ENCODE assay signal across 19 mouse cellular contexts in the genomic region with DNA sequence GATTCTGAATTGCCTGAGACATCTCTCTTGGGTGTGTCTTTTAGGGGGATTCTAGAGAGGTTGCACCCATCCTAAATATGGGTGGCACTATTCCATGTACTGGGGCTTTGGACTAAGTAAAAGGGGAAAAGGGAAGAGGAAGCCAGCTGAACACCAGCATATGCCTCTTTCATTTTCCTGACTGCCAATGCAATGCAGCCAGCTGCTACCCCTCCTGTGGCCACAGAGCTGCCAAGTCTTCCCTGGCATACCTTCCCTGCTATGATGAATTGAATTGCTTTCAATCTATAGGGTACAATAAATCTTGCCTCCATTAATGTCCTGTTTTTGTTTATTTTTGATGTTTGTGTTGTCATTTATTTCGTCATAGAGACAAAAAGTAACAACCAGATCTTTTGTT. TPM values are rescaled to one million over a fixed set of nuclear protein-coding genes. Genes with fewer than 3 reads are reported as not detected.
DNase-seq lines count a peak whose midpoint lies in the region; ATAC-seq and TF ChIP-seq lines count a peak whose summit lies in the region.
"Had no signal": no experiment of that assay in that cellular context is flagged by ENCODE, and none has a peak within 500 bp of the region (broad histone marks: within the 10 kb centered on the region; RNA-seq: fewer than 3 reads in every experiment).

No protein-coding gene starts in this region.

- H3K27ac ChIP-seq in forebrain, embryonic 15.5 days (replicated peaks): no peak overlapping the region
- H3K27ac ChIP-seq in forebrain, embryonic 12.5 days: no peak overlapping the region
- no peak overlapping the region for H3K27ac ChIP-seq in layer of hippocampus, adult 2 months
- H3K27ac ChIP-seq: lung, embryonic 15.5 days; neural tube, embryonic 13.5 days had no signal

- H3K4me1 ChIP-seq in forebrain, embryonic 15.5 days: no peaks in the 10 kb centered on the region
- no peaks in the 10 kb centered on the region for H3K4me1 ChIP-seq in forebrain, embryonic 12.5 days
- H3K4me1 ChIP-seq: lung, embryonic 15.5 days; megakaryocyte, embryonic 14.5 days; neural tube, embryonic 13.5 days had no signal

- no peak for TF ChIP-seq CTCF in brain, embryonic 14.5 days (IDR thresholded peaks at IDR 0.05; ENCODE audit: borderline replicate concordance, extremely low read depth, insufficient read depth, insufficient read length)
- TF ChIP-seq CTCF in layer of hippocampus, adult 2 months (conservative IDR thresholded peaks at IDR 0.05): no peak

- WGBS in forebrain, embryonic 15.5 days: 51% methylated on average over 1 of the region's 1 CpGs
- WGBS in forebrain, embryonic 12.5 days: 56% methylated on average over 1 of the region's 1 CpGs

- H3K4me2 ChIP-seq in forebrain, embryonic 15.5 days (replicated peaks): no peak overlapping the region
- no peak overlapping the region for H3K4me2 ChIP-seq in forebrain, embryonic 12.5 days
- H3K4me2 ChIP-seq: liver, embryonic 11.5 days; lung, embryonic 15.5 days; neural tube, embryonic 13.5 days had no signal

- no peak overlapping the region for H3K9ac ChIP-seq in forebrain, embryonic 15.5 days (replicated peaks)
- H3K9ac ChIP-seq in forebrain, embryonic 12.5 days: no peak overlapping the region
- H3K9ac ChIP-seq: lung, embryonic 15.5 days; neural tube, embryonic 13.5 days had no signal

- H3K9me3 ChIP-seq in forebrain, embryonic 15.5 days: no peaks in the 10 kb centered on the region
- H3K9me3 ChIP-seq in forebrain, embryonic 12.5 days: no peaks in the 10 kb centered on the region
- H3K9me3 ChIP-seq: lung, embryonic 15.5 days; megakaryocyte, embryonic 14.5 days; neural tube, embryonic 13.5 days had no signal

- no peak for TF ChIP-seq POLR2A in brain, embryonic 14.5 days (IDR thresholded peaks at IDR 0.05; ENCODE audit: borderline replicate concordance, extremely low read depth, insufficient read depth, insufficient read length, poor library complexity, severe bottlenecking)

- H3K4me3 ChIP-seq in forebrain, embryonic 15.5 days: no peak overlapping the region
- H3K4me3 ChIP-seq in forebrain, embryonic 12.5 days (replicated peaks): no peak overlapping the region
- no peak overlapping the region for H3K4me3 ChIP-seq in layer of hippocampus, adult 2 months
- H3K4me3 ChIP-seq: lung, embryonic 15.5 days; megakaryocyte, embryonic 14.5 days; neural tube, embryonic 13.5 days had no signal

- no peaks in the 10 kb centered on the region for H3K27me3 ChIP-seq in forebrain, embryonic 15.5 days
- no peaks in the 10 kb centered on the region for H3K27me3 ChIP-seq in forebrain, embryonic 12.5 days
- H3K27me3 ChIP-seq: lung, embryonic 15.5 days; neural tube, embryonic 13.5 days had no signal

- peak; percentile 59 for DNase-seq in brain, embryonic 14.5 days (ENCODE audit: low read depth)
- peak; percentile 55 for DNase-seq in cerebellum, adult 9-10 months
- peak; percentile 15 to 17 for DNase-seq in layer of hippocampus, adult 2 months (ENCODE audit: low spot score in 2 of 2)
- no peak for DNase-seq in gastrocnemius, postnatal 4 days (ENCODE audit: low spot score in 2 of 2)
- DNase-seq in thymus, postnatal 0 days (ENCODE audit: low spot score): no peak
- DNase-seq in ovary, postnatal 14 days (ENCODE audit: low spot score): no peak
- DNase-seq: gastrocnemius, postnatal 14 days; heart, postnatal 14 days; kidney, adult 8-10 months; thymus, postnatal 36 days had no signal

- H3K36me3 ChIP-seq in forebrain, embryonic 15.5 days: no peaks in the 10 kb centered on the region
- no peaks in the 10 kb centered on the region for H3K36me3 ChIP-seq in forebrain, embryonic 12.5 days (replicated peaks)
- H3K36me3 ChIP-seq: lung, embryonic 15.5 days; neural tube, embryonic 13.5 days had no signal

- peak; percentile 85 for ATAC-seq in forebrain, embryonic 15.5 days (replicated peaks)
- no peak for ATAC-seq in forebrain, embryonic 12.5 days (ENCODE audit: low FRiP score)
- ATAC-seq: hindbrain, embryonic 16.5 days; Patski had no signal

RNA-seq across cellular contexts. Expression of a gene that starts 9.6 kb away (rescaled TPM):
- 0.56 and 0.61 TPM in 2 replicates for polyA plus RNA-seq in forebrain, embryonic 15.5 days (2015; fragmentation: Nextera tagmentation; extraction: Ambion mirVana)
- polyA plus RNA-seq in forebrain, embryonic 12.5 days (2016; fragmentation: Nextera tagmentation; extraction: Ambion mirVana): 0.34 and 0.37 TPM in 2 replicates
- 0.93 and 1.2 TPM in 2 replicates for polyA plus RNA-seq in brain, embryonic 14.5 days (2012; rRNA removed)
- total RNA-seq in layer of hippocampus, adult 2 months (2021): 1 to 10 TPM in 1 of 2 experiments, under 1 TPM in 1; 0.96 to 1.5 TPM
- total RNA-seq in gastrocnemius, postnatal 4 days (2021): 1 to 10 TPM; 2.6 to 3.5 TPM
- polyA plus RNA-seq in thymus, postnatal 0 days (2015; fragmentation: Nextera tagmentation; extraction: Ambion mirVana): 0.45 and 0.49 TPM in 2 replicates
- total RNA-seq: monocyte, adult 5-6 weeks had no signal
- polyA plus RNA-seq: liver, embryonic 11.5 days; Patski had no signal

Comparison
In these comparisons a context has a peak if more than half of its experiments do, and no peak if none do; other contexts are left out.
1. DNase-seq: peak in brain, embryonic 14.5 days (single experiment), cerebellum, adult 9-10 months (single experiment) and layer of hippocampus, adult 2 months (2 of 2); none in gastrocnemius, postnatal 4 days (0 of 2), thymus, postnatal 0 days (single experiment) and ovary, postnatal 14 days (single experiment).